Mouse (Mus musculus) heart, adult 18-20 months (tissue): ENCODE data around the gene D13Ertd608e. TPM values are rescaled to one million over a fixed set of nuclear protein-coding genes. Genes with fewer than 3 reads are reported as not detected.
"Not testable (repeated sequence)": the region's sequence is repeated elsewhere in the genome, so short reads cannot be mapped to it uniquely, and the experiment has no call there.

Source experiments
- DNase-seq, 2 experiments: peaks; one replicate each; pipeline ENCODE4 v3.0.0; 2021 to 2022; ENCODE audit warnings: mixed read lengths in 1 of 2
- long read RNA-seq, 2 experiments: library from polyadenylated mRNA; stranded (forward); transcript quantifications; one replicate each; pipeline ENCODE4 v2.0.0; 2021
- total RNA-seq, 2 experiments: library from RNA; stranded (reverse); gene quantifications; 2 replicates each; pipeline ENCODE4 v1.2.3; 2021

The D13Ertd608e gene
- not detected for total RNA-seq
- long read RNA-seq, experiment 1 = 0 reads
- long read RNA-seq, experiment 2 = 0 reads

DNA sequence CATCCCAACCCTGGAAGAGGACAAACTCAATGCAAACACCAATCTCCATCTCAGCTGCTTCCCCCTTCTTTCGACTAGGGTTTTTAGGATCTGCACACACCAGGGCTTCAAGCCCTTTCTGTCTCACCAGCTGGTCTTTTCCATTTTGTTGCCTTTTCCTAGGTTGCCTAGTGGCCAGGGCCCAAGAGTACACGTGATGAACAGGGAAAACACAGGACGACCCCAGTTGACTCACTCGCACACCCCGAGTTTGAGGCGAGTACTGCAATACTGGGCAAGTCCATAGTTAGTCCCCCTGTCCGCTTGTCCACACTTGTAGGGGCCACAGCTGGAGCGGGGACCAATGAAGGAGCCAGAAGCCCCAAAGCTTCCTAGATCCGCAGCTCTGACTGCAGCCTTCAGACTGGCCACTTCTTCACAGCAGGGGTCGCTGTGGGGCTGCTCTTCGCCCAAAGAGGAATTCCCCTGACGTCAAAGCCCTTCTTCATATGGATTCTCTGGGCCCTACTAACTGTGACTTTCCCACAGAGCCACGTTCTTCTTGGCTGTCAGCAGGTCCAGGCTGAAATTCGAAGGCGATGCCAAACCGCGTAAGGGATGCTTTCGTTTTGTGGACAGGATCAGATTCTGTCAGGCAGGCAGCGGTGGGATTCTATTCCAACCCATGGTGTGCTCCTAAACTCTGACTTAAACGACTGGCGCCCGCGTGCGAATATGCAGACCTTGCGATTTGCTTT is at the start of gene D13Ertd608e:
Gene D13Ertd608e (plus strand): TSS at position 687 of the 737 bp plus-strand sequence.
- DNase-seq = peak; percentile 25 to 50

DNA sequence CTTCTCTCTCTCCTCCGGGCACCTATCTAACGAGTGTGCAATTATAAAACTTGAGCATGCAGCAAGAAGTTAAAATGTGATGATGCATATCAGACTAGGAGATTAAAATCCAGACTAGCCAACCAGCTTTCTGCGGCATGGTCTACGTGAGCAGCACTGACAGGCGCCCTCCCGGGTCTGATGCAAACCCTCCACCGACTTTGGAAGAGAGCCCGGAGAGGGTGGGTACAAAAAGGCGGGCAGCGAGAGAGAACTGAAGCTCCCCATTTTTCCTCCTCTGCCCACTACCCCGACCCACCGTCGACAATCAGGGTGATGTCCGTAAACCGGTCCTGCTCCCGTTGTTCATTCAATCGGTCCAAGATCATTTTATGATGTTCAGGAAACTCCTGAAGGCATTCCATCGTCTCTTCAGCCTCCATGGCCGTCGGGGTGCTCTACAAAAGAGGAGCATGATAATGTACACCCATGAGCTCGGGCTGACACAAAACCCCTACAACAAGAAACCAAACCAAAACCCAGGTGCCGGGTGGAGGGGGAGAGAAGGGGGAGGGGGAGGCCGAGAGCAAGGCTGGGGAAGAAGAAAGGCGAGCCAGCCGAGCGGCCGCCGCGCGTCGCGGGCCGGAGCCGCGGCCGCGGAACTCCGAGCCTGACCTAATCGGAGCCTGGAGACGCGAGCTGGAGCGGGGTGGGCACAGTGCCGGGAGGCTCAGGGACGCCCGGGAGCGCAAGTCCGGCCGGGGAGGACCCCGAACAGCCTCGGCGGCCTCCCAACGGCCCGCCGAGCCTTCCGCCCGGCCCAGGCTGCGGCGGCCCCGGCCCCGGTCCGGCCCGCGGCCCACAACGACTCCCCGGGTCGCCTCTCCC is 45.7 kb upstream of the D13Ertd608e start:
- DNase-seq = peak; percentile 50 to 75

DNA sequence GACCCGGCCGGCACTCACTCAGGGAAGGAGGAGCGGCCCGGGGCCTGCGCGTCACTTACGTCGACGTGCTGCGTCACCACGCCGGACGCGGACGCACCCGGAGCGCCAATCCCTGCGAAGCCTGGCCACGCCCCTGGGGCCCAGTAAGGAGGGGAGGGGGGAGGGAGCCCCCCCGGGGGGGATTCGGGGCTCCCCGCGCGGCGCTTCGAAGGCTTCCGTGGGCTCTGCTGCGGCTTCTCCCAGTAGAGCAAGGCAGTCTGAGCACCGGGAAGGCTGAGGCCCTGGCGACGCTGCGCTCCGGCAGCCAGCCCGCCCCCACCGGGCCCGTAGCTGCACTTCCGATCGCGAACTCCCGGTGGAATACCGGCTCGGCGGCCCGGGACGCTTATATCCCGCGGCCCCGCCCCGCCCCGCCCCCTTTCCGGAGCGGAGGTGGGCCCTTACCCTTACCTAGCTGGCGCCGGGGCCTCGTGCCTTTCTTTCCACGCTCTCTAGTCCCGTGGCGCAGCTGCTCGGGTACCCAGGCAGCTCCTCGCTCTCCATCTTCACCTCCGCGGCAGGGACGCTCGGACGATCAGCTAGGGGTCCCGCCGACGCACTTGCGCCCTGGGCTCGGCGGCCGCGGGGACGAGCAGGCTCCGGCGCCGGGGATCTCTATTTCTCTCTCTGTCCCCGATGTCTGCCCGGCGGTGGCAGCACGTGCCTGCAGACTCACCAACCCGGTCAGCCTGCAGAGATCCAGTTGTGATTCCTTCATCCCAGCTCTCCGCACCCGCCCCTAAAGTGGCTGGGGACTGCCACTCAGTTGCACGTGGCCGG is 44.8 kb upstream of the D13Ertd608e start, which contains the start of gene Zfp131:
Gene Zfp131 (minus strand): TSS at position 129 of the 819 bp plus-strand sequence.
- DNase-seq = peak; percentile 92 to 96

DNA sequence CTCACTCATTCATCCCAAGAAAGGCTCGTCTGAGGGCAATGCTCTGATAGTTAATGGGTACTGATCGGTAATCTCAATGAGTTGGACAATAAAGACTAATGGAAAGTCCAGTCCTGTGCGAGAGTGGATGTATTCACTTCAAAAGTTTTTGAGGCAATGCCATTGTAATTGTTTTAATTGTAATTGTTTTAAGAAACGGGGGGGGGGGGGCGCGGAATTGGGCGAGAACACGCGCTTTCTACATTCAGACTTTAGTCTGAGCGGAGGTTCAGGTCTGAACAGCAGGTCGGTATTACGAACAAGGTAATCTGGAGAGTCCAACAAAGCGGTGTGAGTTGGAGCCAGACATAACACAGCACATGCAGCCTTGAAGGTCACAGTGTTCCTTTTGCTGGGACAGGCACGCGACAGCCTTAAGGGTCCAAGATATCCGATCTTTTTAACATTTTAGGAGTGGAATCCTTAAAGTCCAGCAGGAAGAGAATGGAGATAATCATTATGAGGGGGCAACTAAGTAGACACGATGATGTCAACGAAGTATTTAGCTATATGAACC is 44.1 kb upstream of the D13Ertd608e start:
- DNase-seq = peak in 1 of 2 experiments; percentile 27

DNA sequence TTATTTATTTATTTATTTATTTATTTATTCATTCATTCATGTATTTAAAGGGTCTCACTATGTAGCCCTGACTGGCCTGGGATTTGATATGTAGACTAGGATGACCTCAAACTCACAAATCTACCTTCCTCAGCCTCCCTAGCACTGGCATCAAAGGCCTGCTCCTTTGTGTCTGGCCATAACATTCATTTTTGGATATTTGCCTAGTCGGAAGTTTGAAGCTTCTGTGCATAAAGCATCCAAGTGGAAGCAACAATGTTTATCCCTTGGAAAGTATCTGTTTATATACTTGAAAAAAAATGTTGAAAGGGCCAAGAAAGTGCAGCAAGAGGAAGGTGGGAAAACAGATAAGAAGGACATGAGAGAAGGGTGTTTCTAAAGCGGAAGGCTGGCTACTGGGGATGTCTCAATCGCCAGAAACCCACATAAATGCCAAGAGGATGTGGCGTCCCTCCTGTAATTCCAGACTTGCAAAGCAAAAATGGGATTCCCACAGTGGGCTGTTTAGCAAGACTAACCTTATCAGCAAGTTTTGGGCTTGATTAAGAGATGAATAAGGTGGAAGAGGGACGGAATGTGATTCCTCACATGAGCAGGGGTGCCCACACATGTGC is 42.9 kb upstream of the D13Ertd608e start:
- DNase-seq = no peak

DNA sequence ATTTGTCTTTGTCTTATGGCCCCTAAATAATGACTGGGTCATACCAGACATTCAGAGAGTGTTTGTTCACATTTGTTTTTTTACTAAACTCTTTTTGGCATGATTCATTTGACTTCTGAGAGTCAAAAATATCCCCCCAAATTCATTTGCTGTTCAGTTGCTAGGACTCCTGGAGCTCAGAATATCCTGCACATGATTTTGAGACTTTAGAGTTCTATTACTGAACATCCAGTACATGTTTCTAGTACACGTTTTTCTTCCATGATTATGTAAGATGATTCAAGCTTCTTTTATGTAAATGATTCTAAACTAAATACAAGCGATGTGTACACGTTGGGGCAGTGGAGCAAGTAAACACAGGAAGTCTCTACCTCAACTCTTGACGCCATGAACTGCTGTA is 38.1 kb upstream of the D13Ertd608e start:
- no peak for DNase-seq

DNA sequence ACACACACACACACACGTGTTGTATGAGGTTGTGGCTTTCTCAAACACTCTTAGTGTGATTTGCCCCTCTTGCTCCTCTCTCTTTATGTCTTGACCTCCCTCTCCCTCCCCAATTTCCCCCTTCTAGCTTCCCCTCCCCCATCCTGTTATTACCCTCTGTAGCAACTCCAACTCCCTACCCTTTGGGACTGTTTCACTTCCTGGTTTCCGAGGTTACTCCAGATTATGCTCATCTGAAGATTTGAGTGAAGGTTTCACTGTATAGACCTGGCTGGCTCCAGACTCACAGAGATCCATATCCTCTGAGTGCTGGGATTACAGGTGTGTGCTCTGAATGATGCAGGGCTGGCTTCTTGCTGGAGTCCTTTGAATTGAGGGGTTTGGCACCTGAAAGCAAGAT is 26.9 kb upstream of the D13Ertd608e start:
- DNase-seq = no peak

DNA sequence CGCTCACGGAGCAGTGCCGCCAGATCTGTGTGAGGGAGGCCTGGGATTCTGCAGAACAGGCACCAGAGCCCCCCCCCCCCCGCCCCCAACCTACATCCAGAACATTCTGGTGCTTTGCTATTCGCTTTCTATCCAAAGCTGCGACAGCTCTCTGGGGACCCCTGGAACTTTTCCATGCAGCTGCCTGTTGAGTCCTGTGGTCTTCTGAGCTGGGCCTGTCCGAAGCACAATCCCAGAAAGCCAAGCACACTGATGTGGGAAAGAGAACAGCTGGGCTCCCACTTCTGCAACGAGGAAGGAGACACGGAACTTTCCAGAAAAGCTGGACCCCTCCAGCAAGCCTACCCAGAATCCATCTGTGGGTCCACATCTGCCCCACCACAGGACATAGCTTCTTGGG is 25.8 kb upstream of the D13Ertd608e start:
- DNase-seq = peak in 1 of 2 experiments; percentile 4

DNA sequence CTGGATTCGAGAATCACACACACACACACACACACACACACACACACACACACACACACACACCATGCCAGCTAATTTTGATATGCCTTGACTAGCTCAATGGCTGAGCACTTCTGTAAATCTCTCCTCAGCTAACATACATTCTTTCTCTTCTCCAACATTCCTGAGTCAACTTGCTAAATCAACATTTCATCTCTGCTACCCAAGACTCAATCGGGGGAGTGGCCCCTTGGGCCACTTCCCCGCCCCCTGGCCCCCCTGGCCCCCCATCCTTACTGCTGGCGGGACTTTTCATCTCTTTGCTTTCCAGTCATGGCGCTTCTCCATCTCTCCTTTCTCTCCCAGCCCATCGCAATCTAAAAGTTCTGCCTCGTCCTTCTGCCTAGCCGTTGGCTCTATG is 19.0 kb upstream of the D13Ertd608e start:
- DNase-seq = no peak

DNA sequence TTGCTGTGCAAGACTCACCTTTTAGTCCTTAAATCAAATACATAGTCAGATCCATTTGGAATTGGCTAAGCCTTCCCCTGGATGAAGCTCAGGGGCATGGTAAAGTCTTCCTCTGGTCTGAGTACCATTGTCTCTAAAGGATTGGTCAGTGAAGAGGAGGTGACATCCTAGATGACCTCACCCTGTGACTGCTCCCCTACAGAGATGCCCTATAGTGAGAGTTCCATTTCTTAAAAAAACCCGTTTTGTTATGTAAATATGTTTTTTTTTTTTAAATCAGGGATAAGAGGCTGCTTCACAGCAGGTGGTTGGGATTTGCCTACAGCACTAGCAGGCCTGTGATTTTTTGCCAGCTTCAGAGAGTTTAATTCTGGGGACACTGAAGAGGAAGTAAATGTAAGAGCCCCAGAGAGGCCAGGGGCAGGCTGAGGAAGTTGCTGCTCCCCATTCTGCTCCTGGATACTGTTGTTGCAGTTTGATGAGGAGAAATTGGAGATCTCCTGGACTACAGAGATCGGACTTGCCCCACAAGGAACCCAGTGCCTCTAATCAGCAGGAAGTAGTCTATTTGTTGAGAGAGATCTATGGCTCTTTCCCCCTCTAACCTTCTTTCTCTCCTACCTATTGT is 18.1 kb upstream of the D13Ertd608e start:
- no peak for DNase-seq

DNA sequence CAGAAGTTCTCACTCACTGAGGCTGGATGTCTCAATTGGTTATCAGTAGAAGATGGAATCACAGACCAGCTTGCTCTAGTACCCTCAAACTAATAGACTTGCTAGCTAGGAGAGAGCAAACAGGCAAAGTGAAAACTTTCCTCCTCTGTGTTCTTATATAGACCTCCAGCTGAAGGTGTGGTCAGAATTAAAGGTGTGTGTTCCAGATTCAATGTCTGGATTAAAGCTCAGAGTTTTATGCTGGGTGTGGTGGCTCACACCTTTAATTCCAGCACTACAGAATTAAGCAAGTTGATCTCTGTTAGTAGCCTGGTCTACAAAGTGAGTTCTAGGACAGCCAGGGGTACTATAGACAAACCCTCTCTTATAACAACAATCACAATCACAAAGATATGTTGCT is 5.7 kb upstream of the D13Ertd608e start, which contains the start of gene AF067063:
Gene AF067063 (minus strand): TSS at position 101 of the 400 bp plus-strand sequence.
- DNase-seq = not testable (repeated sequence)

DNA sequence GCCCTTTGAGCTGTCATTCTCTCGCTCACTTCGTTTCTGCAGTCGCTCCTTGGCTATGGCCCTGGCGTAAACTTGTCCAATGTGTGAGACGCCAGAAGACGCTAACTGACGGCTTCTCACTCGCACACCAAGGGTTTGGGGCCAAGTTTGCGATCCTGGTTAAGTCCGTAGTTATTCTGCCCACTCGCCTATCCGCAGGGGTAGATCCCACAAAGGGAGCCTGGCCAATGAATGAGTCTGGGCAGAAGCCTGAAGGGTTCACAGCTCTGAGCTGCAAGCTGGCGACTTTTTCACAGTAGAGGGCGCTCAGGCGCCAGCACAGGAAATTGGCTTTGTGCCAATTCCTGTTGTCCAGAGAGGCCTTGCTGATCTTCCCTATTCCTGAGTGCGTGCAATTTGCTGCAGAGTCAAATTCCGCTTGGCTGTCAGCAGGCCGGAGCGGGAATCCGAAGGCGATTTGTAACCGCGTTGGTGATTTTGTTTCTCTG is 562 bp downstream of the D13Ertd608e start:
- peak; percentile 33 to 40 for DNase-seq

DNA sequence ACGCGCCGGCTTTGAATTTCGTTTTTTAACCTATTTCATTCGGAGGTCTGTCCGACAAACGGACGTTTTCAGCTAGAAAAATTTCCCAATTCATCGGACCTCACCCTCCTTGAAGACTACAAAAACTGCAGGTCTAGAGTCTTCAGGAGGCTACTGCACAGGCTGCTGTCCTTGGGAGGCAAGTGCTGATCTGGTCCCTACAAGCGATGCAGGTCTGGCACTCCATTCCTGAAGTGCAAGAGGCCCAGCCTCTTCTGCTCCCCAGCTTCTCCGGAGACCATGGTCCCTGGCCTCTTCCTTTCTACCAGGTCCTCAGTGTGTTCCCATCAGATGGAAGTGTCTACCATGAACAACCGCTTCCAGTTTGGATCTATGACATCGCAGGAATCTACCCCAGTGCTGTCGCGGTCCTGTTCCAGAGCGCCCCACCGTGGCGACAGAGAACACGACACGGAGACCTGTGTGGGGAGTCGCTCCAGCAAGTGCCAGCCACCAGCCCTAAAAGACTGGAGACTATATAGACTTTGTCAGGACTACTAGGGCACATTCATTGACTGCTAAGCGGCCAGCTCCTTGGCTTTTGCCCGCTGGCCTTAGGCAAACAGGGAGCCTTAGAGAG is 2.0 kb downstream of the D13Ertd608e start:
- peak; percentile 6 to 29 for DNase-seq

DNA sequence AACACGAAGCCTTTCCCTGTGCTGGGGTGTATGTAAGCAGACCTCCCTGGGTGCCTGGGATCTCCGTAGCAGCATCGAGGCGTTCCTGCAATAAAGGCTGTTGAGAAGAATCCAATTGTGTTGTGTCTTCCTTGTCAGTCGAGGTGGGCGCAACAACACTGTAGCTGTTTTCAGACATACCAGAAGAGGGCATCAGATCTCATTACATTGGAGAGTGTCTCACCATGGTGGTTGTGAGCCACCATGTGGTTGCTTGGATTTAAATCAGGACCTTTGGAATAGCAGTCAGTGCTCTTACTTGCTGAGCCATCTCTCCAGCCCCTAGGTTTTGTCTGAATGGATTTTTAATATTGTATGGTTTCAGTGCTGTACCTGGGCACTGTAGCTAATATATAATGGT is 4.2 kb downstream of the D13Ertd608e start:
- DNase-seq = not testable (repeated sequence)

DNA sequence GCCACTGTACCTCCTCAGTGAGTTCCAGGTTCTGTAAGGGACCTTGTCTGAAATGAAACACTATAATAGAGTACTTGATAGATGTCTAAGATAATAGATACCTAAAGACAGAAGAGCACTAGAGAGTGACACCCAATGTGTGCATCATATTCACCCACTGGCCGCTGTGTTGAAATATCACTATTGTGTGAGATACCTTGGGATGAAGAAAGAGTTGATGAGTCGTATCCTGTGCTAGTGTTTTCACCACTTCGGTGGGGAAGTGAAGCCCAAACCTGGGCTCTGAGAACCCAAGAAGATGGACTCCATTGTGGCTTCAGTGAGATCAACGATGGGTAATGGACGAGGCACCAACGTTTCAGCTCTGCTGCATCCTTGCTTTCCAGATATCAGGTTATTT is 26.6 kb downstream of the D13Ertd608e start:
- DNase-seq = not testable (repeated sequence)

DNA sequence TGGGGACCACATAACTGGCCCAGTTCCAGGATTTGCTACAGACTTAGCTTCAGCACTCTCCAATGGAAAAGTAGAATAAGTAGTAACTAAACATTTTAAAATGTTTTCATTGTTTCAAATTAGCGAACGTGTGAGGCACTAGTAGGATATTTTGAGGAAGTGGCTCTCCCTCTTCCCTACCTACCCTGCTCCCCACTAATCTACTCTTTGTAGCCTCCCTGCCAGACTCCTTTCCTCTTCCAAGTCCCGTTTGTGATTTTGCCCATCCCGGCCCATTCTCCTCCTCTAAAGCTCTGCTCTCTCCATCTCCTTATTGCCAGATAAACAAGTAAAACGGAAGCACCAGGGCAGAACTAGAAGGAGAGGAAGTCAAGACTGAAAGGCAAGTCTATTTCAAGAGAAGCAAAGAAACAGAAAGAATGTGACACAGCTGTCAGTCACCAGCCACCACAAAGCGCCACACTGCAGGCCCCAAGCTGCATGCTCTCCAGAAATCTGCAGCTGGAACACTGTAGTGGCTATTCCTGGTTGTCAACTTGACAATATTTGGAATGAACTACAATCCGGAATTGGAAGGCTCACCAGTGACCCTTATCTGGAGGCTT is 28.7 kb downstream of the D13Ertd608e start:
- not testable (repeated sequence) for DNase-seq

DNA sequence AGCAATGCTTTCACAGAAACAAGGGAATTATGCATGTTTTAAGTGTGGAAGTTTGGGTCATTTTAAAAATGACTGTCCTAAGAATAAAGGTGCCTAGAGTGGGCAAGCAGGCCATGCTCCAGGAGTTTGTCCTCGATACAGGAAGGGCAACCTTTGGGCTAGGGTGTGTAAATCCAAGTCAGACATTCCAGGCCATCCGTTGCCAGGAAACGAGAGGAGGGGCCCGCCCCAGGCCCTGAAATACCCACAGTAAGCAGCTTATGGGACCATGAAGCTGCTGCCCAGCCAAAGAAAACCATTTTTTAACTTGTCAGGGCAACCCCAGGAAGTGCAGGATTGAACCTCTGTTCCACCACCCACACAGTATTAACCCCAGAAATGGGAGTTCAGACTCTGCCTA is 51.1 kb downstream of the D13Ertd608e start:
- DNase-seq = not testable (repeated sequence)

DNA sequence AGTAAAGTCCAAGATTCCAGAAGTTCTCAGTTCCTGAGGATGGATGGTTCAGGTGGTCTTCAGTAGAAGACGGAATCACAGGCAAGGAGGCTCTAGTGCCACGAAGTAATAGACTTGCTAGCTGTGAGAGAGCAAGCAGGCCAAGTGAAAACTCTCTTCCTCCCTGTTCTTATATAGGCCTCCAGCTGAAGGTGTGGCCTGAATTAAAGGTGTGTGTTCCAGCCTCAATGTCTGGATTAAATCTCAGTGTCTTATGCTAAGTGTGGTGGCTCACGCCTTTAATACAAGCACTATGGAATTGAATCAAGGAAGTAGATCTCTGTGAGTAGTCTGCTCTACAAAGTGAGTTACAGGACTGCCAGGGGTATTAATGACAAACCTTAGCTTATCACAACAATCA is 58.9 kb downstream of the D13Ertd608e start, which contains the start of gene Tcstv1:
Gene Tcstv1 (minus strand): TSS at position 101 of the 400 bp plus-strand sequence.
- not testable (repeated sequence) for DNase-seq
